Mouse (Mus musculus) midbrain, embryonic 14.5 days (tissue): ENCODE measurements around the gene Klc1. TPM values are rescaled to one million over a fixed set of nuclear protein-coding genes. Genes with fewer than 3 reads are reported as not detected.
A peak's percentile ranks its signal among the peaks of the same experiment; 100 is the strongest.

Experiments used
- ATAC-seq: fragments of 200-750 bp; cut with Nextera tagmentation; 2 replicates; pipeline ENCODE4 v1.8.0; 2017; ENCODE audit warnings: moderate number of reproducible peaks, moderate library complexity; ENCODE audit not compliant: low FRiP score, low TSS enrichment
- DNase-seq: peaks from one replicate; pipeline ENCODE4 v3.0.0-alpha.2; 2015
- H3K27ac ChIP-seq: fragments of 300-500 bp; sonication (generic); replicated peaks from 2 replicates; pipeline ENCODE4 v1.5.1; 2014; ENCODE audit warnings: mild to moderate bottlenecking, low read depth, low read length, moderate library complexity
- H3K27me3 ChIP-seq: fragments of 300-500 bp; sonication (generic); 2 replicates; pipeline ENCODE4 v1.6.1; 2014; ENCODE audit warnings: low read length, control low read depth, mixed read lengths; ENCODE audit not compliant: control insufficient read depth, insufficient read depth
- H3K36me3 ChIP-seq: fragments of 300-500 bp; sonication (generic); 2 replicates; pipeline ENCODE4 v1.6.1; 2014; ENCODE audit warnings: low read length, control low read depth; ENCODE audit not compliant: control insufficient read depth, insufficient read depth
- H3K4me1 ChIP-seq: fragments of 300-500 bp; sonication (generic); 2 replicates; pipeline ENCODE4 v1.6.1; 2014; ENCODE audit warnings: mild to moderate bottlenecking, antibody characterized with exemption, low read length, control low read depth; ENCODE audit not compliant: control insufficient read depth, insufficient read depth
- H3K4me2 ChIP-seq: fragments of 300-500 bp; sonication (generic); 2 replicates; pipeline ENCODE4 v1.6.1; 2014; ENCODE audit warnings: mild to moderate bottlenecking, low read length, moderate library complexity
- H3K4me3 ChIP-seq: fragments of 300-500 bp; sonication (generic); replicated peaks from 2 replicates; pipeline ENCODE4 v1.5.1; 2014; ENCODE audit warnings: low read depth, low read length
- H3K9ac ChIP-seq: fragments of 300-500 bp; sonication (generic); replicated peaks from 2 replicates; pipeline ENCODE4 v1.6.1; 2014; ENCODE audit warnings: mild to moderate bottlenecking, low read length, moderate library complexity
- H3K9me3 ChIP-seq: fragments of 300-500 bp; sonication (generic); 2 replicates; pipeline ENCODE4 v1.6.1; 2016; ENCODE audit warnings: low read length, control low read depth, mixed read lengths; ENCODE audit not compliant: control insufficient read depth
- WGBS: fragments of 180-500 bp; shearing (Covaris S2); extraction: QIAGEN DNeasy Blood & Tissue Kit; methylation state at CpG from one replicate; pipeline ENCODE4 v1.1.7; 2014; 5-methylcytosine and 5-hydroxymethylcytosine counted together
- polyA plus RNA-seq: library from polyadenylated mRNA; unstranded; fragments of >200 nt; fragmentation: Nextera tagmentation; extraction: Ambion mirVana; gene quantifications from 2 replicates; pipeline ENCODE4 v1.2.1, GENCODE M21; 2014

The Klc1 gene
- polyA plus RNA-seq, 1 experiment from 2014 or later, result 628 TPM

DNA sequence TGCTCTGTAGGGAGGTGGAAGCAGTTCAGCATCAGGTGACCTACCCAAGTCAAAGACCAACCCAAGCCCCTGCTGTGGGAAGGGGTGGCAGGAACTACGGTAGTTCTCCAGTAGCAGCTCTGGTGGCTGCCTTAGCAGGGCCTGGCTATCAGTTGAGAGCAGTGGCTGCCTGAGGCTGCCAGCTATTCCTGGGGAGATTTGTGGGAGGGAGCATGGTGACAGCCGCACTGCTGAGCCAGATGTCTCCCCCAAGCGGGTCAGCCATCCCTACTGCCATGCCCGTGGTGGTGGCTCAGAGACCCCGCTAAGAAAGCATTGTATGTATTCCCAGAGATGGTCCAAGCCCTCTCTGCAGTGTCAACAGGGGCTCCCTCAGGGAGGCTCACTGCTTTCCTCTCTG lies 74.0 kb downstream of the Klc1 start:
- H3K36me3 ChIP-seq, result peaks cover 98% of the 10 kb centered on the region
- WGBS, result 85% methylated on average over 5 of the region's 5 CpGs
- DNase-seq, result no peak

DNA sequence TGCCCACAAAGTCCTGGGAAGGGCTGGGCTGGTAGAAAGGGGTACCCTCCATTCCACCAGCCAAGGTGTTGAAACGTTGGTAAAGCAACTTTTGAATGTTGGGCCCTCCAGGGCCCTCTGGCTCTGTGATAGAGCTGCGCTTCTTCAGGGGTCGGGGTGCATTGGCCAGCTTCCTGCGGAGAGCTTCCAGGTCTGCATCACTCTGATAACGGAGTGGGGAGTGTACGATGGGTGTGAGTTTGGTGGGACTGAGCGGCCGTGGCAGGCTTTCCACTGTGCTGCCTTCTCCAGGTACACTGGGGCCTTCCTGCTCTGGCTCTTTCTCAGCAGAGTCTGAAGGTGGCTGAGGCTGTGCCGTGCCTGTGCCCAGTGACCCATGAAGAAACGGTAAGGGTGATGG lies 74.8 kb downstream of the Klc1 start:
- Histone ChIP-seq H3K9me3 (no peaks in the 10 kb centered on the region), H3K27me3 (no peaks in the 10 kb centered on the region), H3K4me1 (no peaks in the 10 kb centered on the region), H3K4me3 (no peak overlapping the region), H3K36me3 (peaks cover 96% of the 10 kb centered on the region), H3K4me2 (no peak overlapping the region), H3K9ac (no peak overlapping the region), H3K27ac (no peak overlapping the region)
- WGBS, result 90% methylated on average over 10 of the region's 10 CpGs
- ATAC-seq, result no peak
- no peak for DNase-seq

More for the DNA sequence above, 74.0 kb downstream of the Klc1 start:
- H3K9ac ChIP-seq, result no peak overlapping the region
- H3K27me3 ChIP-seq, result no peaks in the 10 kb centered on the region
- no peak overlapping the region for H3K4me2 ChIP-seq
- no peaks in the 10 kb centered on the region for H3K4me1 ChIP-seq
- H3K4me3 ChIP-seq, result no peak overlapping the region
- no peak overlapping the region for H3K27ac ChIP-seq
- no peaks in the 10 kb centered on the region for H3K9me3 ChIP-seq
- ATAC-seq, result no peak

DNA sequence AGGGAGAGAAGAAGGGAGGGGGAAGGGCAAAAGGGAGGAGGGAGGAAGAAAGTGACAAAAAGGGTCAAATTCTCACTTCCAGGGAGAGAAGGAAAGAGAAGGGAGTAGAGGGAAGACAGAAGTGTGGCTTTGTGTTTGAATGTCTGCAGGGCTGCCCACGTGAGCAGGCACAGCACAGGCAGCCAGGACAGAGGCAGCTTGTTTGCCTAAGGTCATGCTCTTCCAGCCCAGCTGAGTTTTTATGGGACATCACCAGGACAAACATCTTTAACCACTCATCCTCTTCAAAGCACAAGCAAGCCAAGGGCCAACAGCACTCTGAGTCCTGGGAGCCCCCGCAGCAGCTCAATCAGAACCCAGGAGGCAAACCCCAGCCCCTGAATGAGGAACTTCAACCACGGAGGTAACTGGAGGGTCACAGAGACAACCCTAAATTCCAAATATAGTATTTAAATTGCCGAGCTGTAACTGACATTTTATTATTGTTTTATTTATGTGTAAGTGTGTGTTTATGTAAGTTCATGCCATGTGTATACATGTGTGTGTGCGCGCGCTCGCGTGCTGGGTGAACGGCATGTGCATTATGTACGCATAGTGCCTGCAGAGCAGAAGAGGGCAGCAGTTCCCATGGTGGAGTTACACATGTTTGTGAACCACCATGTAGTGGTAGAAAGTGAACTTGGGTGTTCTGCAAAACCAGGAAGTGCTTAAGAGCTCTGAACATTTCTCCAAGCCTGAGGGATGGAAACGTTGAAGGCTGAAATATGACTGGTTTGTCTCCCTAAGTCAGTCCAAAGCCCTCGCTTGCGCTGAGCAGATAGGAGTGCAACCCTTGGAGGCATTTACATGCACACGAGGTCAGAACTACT lies 84.2 kb downstream of the Klc1 start:
- peaks cover 51% of the 10 kb centered on the region for H3K36me3 ChIP-seq
- no peaks in the 10 kb centered on the region for H3K27me3 ChIP-seq
- no peak for ATAC-seq
- no peak overlapping the region for H3K27ac ChIP-seq
- H3K4me1 ChIP-seq, result no peaks in the 10 kb centered on the region
- no peak overlapping the region for H3K4me3 ChIP-seq
- H3K9ac ChIP-seq, result no peak overlapping the region
- no peak for DNase-seq
- no peaks in the 10 kb centered on the region for H3K9me3 ChIP-seq
- no peak overlapping the region for H3K4me2 ChIP-seq
- WGBS, result 88% methylated on average over 15 of the region's 15 CpGs

DNA sequence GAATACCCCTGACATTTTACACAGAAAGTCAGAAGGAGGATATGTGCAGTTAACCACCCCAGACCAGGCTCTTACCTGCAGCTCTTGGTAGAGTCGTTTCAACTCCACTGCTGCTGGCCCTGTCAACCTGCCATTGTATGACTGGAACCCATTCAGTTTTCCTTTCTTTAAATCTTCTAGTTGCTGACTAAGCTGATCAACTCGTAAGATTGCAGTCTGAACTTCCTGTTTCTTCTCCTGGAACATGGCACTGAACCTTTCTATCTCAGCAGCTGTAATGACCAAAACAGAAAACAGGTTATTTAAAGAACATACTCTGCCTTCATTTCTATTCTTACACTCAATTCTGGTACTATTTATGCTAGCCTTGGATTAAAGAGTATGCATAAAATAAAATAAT lies 84.8 kb downstream of the Klc1 start:
- DNase-seq (no peak), ATAC-seq (no peak)
- no peaks in the 10 kb centered on the region for H3K9me3 ChIP-seq
- no peaks in the 10 kb centered on the region for H3K4me1 ChIP-seq
- H3K27me3 ChIP-seq, result no peaks in the 10 kb centered on the region
- H3K4me3 ChIP-seq, result no peak overlapping the region
- H3K36me3 ChIP-seq, result peaks cover 45% of the 10 kb centered on the region
- no peak overlapping the region for H3K4me2 ChIP-seq
- no peak overlapping the region for H3K27ac ChIP-seq
- no peak overlapping the region for H3K9ac ChIP-seq
- WGBS, result 64% methylated on average over 2 of the region's 2 CpGs

DNA sequence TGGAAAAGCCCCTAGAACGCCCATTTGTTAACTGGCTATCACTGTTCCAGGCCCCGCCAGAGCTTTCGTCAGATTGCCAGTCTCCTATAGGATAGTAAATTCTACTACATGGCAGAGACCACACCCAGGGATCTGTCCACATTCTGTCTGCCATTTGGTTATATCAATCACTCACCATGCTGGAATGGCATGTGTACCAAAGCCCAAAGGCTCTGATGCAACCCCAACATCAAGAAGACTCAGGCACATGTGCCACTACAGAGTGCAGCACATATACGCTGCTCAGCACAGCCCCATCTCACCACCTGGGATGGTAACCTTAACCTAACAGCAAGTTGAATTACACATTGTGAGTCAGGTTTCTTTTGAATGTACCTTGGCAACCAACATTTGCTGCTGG lies 87.3 kb downstream of the Klc1 start:
- peaks cover 23% of the 10 kb centered on the region; the same call in 1 of the 2 replicates for H3K36me3 ChIP-seq
- no peak overlapping the region for H3K4me2 ChIP-seq
- DNase-seq, result no peak
- no peak overlapping the region for H3K27ac ChIP-seq
- H3K4me1 ChIP-seq, result no peaks in the 10 kb centered on the region
- no peak overlapping the region for H3K9ac ChIP-seq
- no peak for ATAC-seq
- 90% methylated on average over 4 of the region's 4 CpGs for WGBS
- no peak overlapping the region for H3K4me3 ChIP-seq
- H3K9me3 ChIP-seq, result no peaks in the 10 kb centered on the region
- H3K27me3 ChIP-seq, result no peaks in the 10 kb centered on the region

DNA sequence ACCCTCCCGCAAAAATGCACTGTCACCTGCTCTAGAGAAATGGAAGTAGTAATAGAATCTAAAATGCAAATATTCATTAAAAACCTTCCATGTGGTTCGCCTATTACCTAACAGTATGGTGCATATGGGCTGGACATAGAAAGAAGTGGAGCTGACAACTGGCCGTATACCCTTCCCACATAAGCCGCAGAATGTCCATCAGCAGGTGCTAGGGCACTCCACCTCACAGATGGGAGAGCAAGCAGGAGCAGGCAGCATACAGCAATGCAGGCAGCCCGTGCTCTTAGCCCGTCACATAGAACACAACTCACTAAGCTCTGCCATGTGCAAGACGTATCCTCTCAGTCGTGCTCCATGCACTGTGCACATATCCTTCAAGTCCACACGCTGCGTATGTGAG lies 88.2 kb downstream of the Klc1 start:
- no peak overlapping the region for H3K4me3 ChIP-seq
- DNase-seq (no peak), ATAC-seq (no peak)
- no peak overlapping the region for H3K27ac ChIP-seq
- WGBS, result 86% methylated on average over 10 of the region's 10 CpGs
- H3K9ac ChIP-seq, result no peak overlapping the region
- H3K4me1 ChIP-seq, result no peaks in the 10 kb centered on the region
- no peaks in the 10 kb centered on the region for H3K9me3 ChIP-seq
- no peaks in the 10 kb centered on the region for H3K27me3 ChIP-seq
- peaks cover 18% of the 10 kb centered on the region; the same call in 1 of the 2 replicates for H3K36me3 ChIP-seq
- no peak overlapping the region for H3K4me2 ChIP-seq

DNA sequence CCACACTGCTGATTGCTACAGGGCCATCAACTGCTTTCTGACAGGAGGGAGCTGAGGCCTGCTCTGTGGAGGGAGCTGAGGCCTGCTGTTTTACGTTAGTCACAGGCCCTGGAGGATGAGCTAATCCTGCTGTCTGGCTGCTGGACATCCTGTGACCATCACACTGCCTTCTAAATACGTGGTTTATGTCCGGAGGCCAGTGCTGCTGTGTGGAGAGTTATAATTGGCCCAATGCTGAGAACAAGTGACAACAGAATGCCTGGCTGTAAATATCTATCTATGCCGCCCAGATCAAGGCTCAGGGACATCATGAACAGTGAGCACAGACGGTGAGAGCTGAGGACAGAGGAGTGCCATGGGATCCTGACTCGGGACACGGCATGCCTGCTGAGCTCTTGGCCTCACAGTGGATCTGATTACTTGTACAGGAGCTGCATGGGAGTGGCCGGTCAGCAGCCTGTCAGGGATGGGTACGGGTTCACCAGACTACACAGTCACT lies 89.7 kb downstream of the Klc1 start:
- Histone ChIP-seq H3K27me3 (no peaks in the 10 kb centered on the region), H3K9me3 (no peaks in the 10 kb centered on the region), H3K9ac (no peak overlapping the region), H3K4me2 (no peak overlapping the region), H3K4me3 (no peak overlapping the region), H3K27ac (no peak overlapping the region), H3K4me1 (no peaks in the 10 kb centered on the region), H3K36me3 (peaks cover 6% of the 10 kb centered on the region; the same call in 1 of the 2 replicates)
- WGBS, result 77% methylated on average over 9 of the region's 9 CpGs
- ATAC-seq, result no peak
- peak; percentile 6 for DNase-seq

DNA sequence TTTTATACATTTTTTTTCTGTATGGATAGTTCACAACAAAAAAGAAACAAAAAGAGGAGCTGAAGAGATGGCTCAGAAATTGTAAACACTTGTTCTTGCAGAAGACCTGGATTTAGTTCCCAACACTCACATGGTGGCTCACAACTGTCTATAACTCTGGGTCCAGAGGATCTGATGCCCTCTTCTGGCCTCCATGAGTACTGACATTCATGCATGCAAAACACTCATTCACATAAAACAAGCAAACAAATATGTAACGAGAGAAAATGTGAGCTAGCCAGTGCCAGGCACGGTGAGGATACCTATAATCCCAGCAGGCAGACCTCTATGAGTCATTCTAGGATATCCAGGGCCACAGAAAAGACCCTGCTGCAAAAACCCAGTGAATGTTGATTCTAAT lies 92.6 kb downstream of the Klc1 start:
- WGBS, result 65% methylated on average over 2 of the region's 2 CpGs
- H3K27me3 ChIP-seq, result no peaks in the 10 kb centered on the region
- no peak for ATAC-seq

DNA sequence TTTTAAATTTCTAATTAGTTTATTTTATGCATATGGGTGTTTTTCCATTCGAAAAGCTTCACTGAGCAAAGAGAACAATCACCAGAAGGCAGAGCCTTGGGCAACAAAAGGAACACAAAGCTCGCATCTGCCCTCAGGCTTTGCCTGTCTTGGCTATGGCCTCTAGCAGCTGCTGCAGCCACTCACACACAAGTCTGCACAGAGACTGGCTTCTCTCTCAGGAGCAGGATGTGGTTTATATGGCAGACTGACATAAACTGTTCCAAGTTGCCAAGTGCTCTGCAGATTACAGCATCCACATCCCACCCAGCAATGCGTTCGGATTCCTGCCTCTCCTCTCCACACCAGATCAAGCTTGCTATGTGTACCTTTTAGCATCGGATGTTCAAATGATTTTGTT lies 93.1 kb downstream of the Klc1 start:
- Histone ChIP-seq H3K9me3 (no peaks in the 10 kb centered on the region), H3K9ac (no peak overlapping the region), H3K27me3 (no peaks in the 10 kb centered on the region), H3K36me3 (peaks cover 6% of the 10 kb centered on the region; the same call in 1 of the 2 replicates), H3K4me1 (no peaks in the 10 kb centered on the region), H3K4me2 (no peak overlapping the region), H3K4me3 (no peak overlapping the region), H3K27ac (no peak overlapping the region; the same call in 1 of the 2 replicates)
- ATAC-seq (no peak), DNase-seq (peak; percentile 35)
- WGBS, result 67% methylated on average over 5 of the region's 5 CpGs

More for the DNA sequence above, 92.6 kb downstream of the Klc1 start:
- Histone ChIP-seq H3K4me3 (no peak overlapping the region), H3K4me1 (no peaks in the 10 kb centered on the region), H3K4me2 (no peak overlapping the region), H3K9ac (no peak overlapping the region), H3K36me3 (peaks cover 6% of the 10 kb centered on the region; the same call in 1 of the 2 replicates), H3K9me3 (no peaks in the 10 kb centered on the region), H3K27ac (no peak overlapping the region)
- no peak for DNase-seq
